Mouse (Mus musculus) embryonic facial prominence, embryonic 10.5 days (tissue): Measurements from ENCODE around the gene Serpina3c. TPM values are rescaled to one million over a fixed set of nuclear protein-coding genes. Genes with fewer than 3 reads are reported as not detected.
"Not testable (repeated sequence)": the region's sequence is repeated elsewhere in the genome, so short reads cannot be mapped to it uniquely, and the experiment has no call there.

Experiments used
- DNase-seq: peaks from one replicate; pipeline ENCODE4 v3.0.0-alpha.2; 2017; ENCODE audit warnings: low spot score
- H3K27ac ChIP-seq: fragments of 300-500 bp; sonication (generic); replicated peaks from 2 replicates; pipeline ENCODE4 v1.5.1; 2016; ENCODE audit warnings: mild to moderate bottlenecking
- H3K27me3 ChIP-seq: fragments of 300-500 bp; sonication (generic); replicated peaks from 2 replicates; pipeline ENCODE4 v1.6.1; 2016; ENCODE audit warnings: low read depth, mild to moderate bottlenecking; ENCODE audit not compliant: poor library complexity, severe bottlenecking
- H3K36me3 ChIP-seq: fragments of 300-500 bp; sonication (generic); replicated peaks from 2 replicates; pipeline ENCODE4 v1.6.1; 2016; ENCODE audit warnings: mild to moderate bottlenecking, moderate library complexity
- H3K4me1 ChIP-seq: fragments of 300-500 bp; sonication (generic); 2 replicates; pipeline ENCODE4 v1.6.1; 2016
- H3K4me3 ChIP-seq: fragments of 300-500 bp; sonication (generic); 2 replicates; pipeline ENCODE4 v1.5.1; 2016; ENCODE audit warnings: mild to moderate bottlenecking, moderate library complexity
- H3K9me3 ChIP-seq: fragments of 300-500 bp; sonication (generic); 2 replicates; pipeline ENCODE4 v1.6.1; 2016; ENCODE audit warnings: mild to moderate bottlenecking
- WGBS: fragments of 180-500 bp; shearing (Covaris S2); methylation state at CpG from one replicate; pipeline ENCODE4 v1.1.7; 2016; 5-methylcytosine and 5-hydroxymethylcytosine counted together
- polyA plus RNA-seq: library from polyadenylated mRNA; unstranded; fragments of >200 nt; fragmentation: Nextera tagmentation; extraction: Ambion mirVana; gene quantifications from 2 replicates; pipeline ENCODE4 v1.2.1, GENCODE M21; 2016

Gene Serpina3c
- polyA plus RNA-seq, 1 experiment from 2014 or later, result not detected

- no peak for DNase-seq
- WGBS, result 58% methylated on average over 1 of the region's 1 CpGs
- Histone ChIP-seq H3K27ac (no peak overlapping the region), H3K36me3 (no peaks in the 10 kb centered on the region), H3K4me1 (no peaks in the 10 kb centered on the region), H3K27me3 (no peaks in the 10 kb centered on the region), H3K9me3 (no peaks in the 10 kb centered on the region), H3K4me3 (no peak overlapping the region)
Measured at GRCm38 (mm10) chr12:104142427-104142826, 11.2 kb downstream of the Serpina3c start.

- Histone ChIP-seq H3K27ac (no peak overlapping the region), H3K9me3 (no peaks in the 10 kb centered on the region), H3K4me3 (no peak overlapping the region), H3K36me3 (no peaks in the 10 kb centered on the region), H3K27me3 (no peaks in the 10 kb centered on the region), H3K4me1 (no peaks in the 10 kb centered on the region)
- 81% methylated on average over 1 of the region's 1 CpGs for WGBS
- no peak for DNase-seq
Measured at GRCm38 (mm10) chr12:104141506-104141905, 12.2 kb downstream of the Serpina3c start.

GRCm38 (mm10) chr12:104140543-104141103 is 13.0 kb downstream of the Serpina3c start:
- no peaks in the 10 kb centered on the region for H3K9me3 ChIP-seq
- 90% methylated on average over 4 of the region's 4 CpGs for WGBS
- peak; percentile 2 for DNase-seq
- no peaks in the 10 kb centered on the region for H3K27me3 ChIP-seq
- H3K36me3 ChIP-seq, result no peaks in the 10 kb centered on the region
- no peak overlapping the region for H3K27ac ChIP-seq
- H3K4me3 ChIP-seq, result no peak overlapping the region
- H3K4me1 ChIP-seq, result no peaks in the 10 kb centered on the region

- H3K27me3 ChIP-seq, result no peaks in the 10 kb centered on the region
- WGBS, result 84% methylated on average over 2 of the region's 2 CpGs
- H3K4me1 ChIP-seq, result no peaks in the 10 kb centered on the region
- DNase-seq, result no peak
- H3K36me3 ChIP-seq, result no peaks in the 10 kb centered on the region
- no peak overlapping the region for H3K4me3 ChIP-seq
- H3K9me3 ChIP-seq, result no peaks in the 10 kb centered on the region
- no peak overlapping the region for H3K27ac ChIP-seq
Measured at GRCm38 (mm10) chr12:104138216-104138615, 15.5 kb downstream of the Serpina3c start.

- H3K27me3 ChIP-seq, result no peaks in the 10 kb centered on the region
- no peaks in the 10 kb centered on the region for H3K4me1 ChIP-seq
- no peaks in the 10 kb centered on the region for H3K36me3 ChIP-seq
- no peak for DNase-seq
- H3K9me3 ChIP-seq, result no peaks in the 10 kb centered on the region
- no peak overlapping the region for H3K27ac ChIP-seq
- H3K4me3 ChIP-seq, result no peak overlapping the region
Measured at GRCm38 (mm10) chr12:104131041-104131440, 22.6 kb downstream of the Serpina3c start.

GRCm38 (mm10) chr12:104127696-104128095 is 26.0 kb downstream of the Serpina3c start, which contains the start of gene Serpina3b:
Serpina3b (plus strand) TSS chr12:104127996.
- no peak within 1 kb of the TSS for H3K4me3 ChIP-seq
- H3K27me3 ChIP-seq, result no peaks in the 10 kb centered on the region
- no peaks in the 10 kb centered on the region for H3K4me1 ChIP-seq
- 85% methylated on average over 5 of the region's 5 CpGs for WGBS
- DNase-seq, result no peak
- no peaks in the 10 kb centered on the region for H3K9me3 ChIP-seq
- H3K36me3 ChIP-seq, result no peaks in the 10 kb centered on the region
- no peak within 1 kb of the TSS for H3K27ac ChIP-seq

- no peaks in the 10 kb centered on the region for H3K36me3 ChIP-seq
- no peak overlapping the region for H3K4me3 ChIP-seq
- 89% methylated on average over 5 of the region's 5 CpGs for WGBS
- H3K9me3 ChIP-seq, result no peaks in the 10 kb centered on the region
- no peak overlapping the region for H3K27ac ChIP-seq
- H3K27me3 ChIP-seq, result no peaks in the 10 kb centered on the region
- DNase-seq, result no peak
- H3K4me1 ChIP-seq, result no peaks in the 10 kb centered on the region
Measured at GRCm38 (mm10) chr12:104125021-104125560, 28.6 kb downstream of the Serpina3c start.

- WGBS, result 76% methylated on average over 2 of the region's 2 CpGs
- Histone ChIP-seq H3K9me3 (no peaks in the 10 kb centered on the region), H3K36me3 (no peaks in the 10 kb centered on the region), H3K4me3 (no peak overlapping the region), H3K4me1 (no peaks in the 10 kb centered on the region), H3K27ac (no peak overlapping the region), H3K27me3 (no peaks in the 10 kb centered on the region)
- DNase-seq, result no peak
Measured at GRCm38 (mm10) chr12:104123996-104124395, 29.7 kb downstream of the Serpina3c start.

- Histone ChIP-seq H3K4me1 (no peaks in the 10 kb centered on the region), H3K9me3 (no peaks in the 10 kb centered on the region), H3K27ac (no peak overlapping the region), H3K27me3 (no peaks in the 10 kb centered on the region), H3K4me3 (no peak overlapping the region), H3K36me3 (no peaks in the 10 kb centered on the region)
- no peak for DNase-seq
- 98% methylated on average over 1 of the region's 1 CpGs for WGBS
Measured at GRCm38 (mm10) chr12:104123097-104123496, 30.6 kb downstream of the Serpina3c start.

- H3K36me3 ChIP-seq, result no peaks in the 10 kb centered on the region
- no peak for DNase-seq
- no peaks in the 10 kb centered on the region for H3K4me1 ChIP-seq
- WGBS, result 68% methylated on average over 3 of the region's 3 CpGs
- no peak overlapping the region for H3K4me3 ChIP-seq
- no peak overlapping the region for H3K27ac ChIP-seq
- no peaks in the 10 kb centered on the region for H3K9me3 ChIP-seq
- no peaks in the 10 kb centered on the region for H3K27me3 ChIP-seq
Measured at GRCm38 (mm10) chr12:104114921-104115579, 38.6 kb downstream of the Serpina3c start.

GRCm38 (mm10) chr12:104112333-104112732 is 41.3 kb downstream of the Serpina3c start, which contains the start of gene Serpina3a:
Serpina3a (plus strand) TSS chr12:104112724.
- 92% methylated on average over 11 of the region's 11 CpGs for WGBS
- H3K9me3 ChIP-seq, H3K4me3 ChIP-seq, DNase-seq, H3K27ac ChIP-seq, H3K27me3 ChIP-seq, H3K4me1 ChIP-seq, H3K36me3 ChIP-seq: not testable (repeated sequence)

GRCm38 (mm10) chr12:104108507-104108906 is 45.2 kb downstream of the Serpina3c start:
- WGBS, result 76% methylated on average over 2 of the region's 2 CpGs
- H3K9me3 ChIP-seq, result no peaks in the 10 kb centered on the region

GRCm38 (mm10) chr12:104106919-104107318 is 46.8 kb downstream of the Serpina3c start:
- Histone ChIP-seq H3K27ac (no peak overlapping the region), H3K27me3 (no peaks in the 10 kb centered on the region), H3K36me3 (no peaks in the 10 kb centered on the region), H3K4me1 (no peaks in the 10 kb centered on the region), H3K4me3 (no peak overlapping the region), H3K9me3 (no peaks in the 10 kb centered on the region)
- DNase-seq, result no peak

More at GRCm38 (mm10) chr12:104108507-104108906, 45.2 kb downstream of the Serpina3c start:
- H3K4me1 ChIP-seq, result no peaks in the 10 kb centered on the region
- DNase-seq, result no peak
- H3K27ac ChIP-seq, result no peak overlapping the region
- no peaks in the 10 kb centered on the region for H3K27me3 ChIP-seq
- no peaks in the 10 kb centered on the region for H3K36me3 ChIP-seq
- H3K4me3 ChIP-seq, result no peak overlapping the region
